Mouse (Mus musculus) gastrocnemius, adult 8-10 months (tissue): Measurements from ENCODE around the gene Rap2b. TPM values are rescaled to one million over a fixed set of nuclear protein-coding genes. Genes with fewer than 3 reads are reported as not detected.

ENCODE experiments used
- DNase-seq, 2 experiments: peaks; one replicate each; pipeline ENCODE4 v3.0.0; 2022; ENCODE audit warnings: low spot score in 2 of 2
- total RNA-seq, 4 experiments: library from RNA; stranded (reverse); gene quantifications; 2 replicates each; pipeline ENCODE4 v1.2.4; 2022

Gene Rap2b
- total RNA-seq, 4 experiments from 2014 or later = 0.80 to 1.2 (median 0.96) TPM

DNA sequence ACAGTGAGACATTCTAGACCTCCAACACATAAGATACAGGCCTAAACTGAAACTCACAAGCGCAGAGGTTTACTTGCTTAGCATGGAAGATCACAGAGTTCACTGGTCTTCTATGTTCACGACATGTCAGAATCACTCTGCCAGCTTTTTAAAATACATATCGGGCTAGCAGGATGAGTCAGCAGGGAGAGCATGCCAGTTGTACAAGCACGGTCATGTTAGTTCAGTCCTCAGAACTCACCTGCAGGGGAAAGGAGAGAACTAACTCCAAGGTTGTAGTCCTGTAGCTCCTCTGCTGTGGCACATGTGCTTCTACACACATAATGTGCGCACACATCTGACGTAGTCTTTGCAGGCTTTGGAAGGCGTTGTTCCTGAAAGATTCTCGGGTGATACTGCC, 14.6 kb downstream of the Rap2b start:
- no peak for DNase-seq

DNA sequence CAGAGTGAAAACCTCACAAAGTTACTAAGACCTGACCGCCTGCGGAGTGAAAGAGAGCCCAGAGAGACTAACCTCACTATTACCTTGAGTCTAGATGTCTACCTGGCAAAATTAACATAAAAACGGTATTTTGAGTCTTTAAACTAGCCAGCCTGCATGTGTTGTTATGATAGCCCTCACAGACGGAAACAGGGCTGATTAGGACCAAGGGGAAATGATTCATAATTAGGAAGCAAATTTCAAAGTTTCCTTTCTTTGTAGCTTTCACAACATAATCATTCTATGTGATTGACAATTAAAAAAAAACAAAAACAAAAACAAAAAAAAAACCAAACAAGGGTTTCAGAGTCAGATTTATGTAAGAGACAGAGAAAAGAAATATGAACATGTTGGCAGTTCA, 24.9 kb downstream of the Rap2b start:
- DNase-seq = no peak

DNA sequence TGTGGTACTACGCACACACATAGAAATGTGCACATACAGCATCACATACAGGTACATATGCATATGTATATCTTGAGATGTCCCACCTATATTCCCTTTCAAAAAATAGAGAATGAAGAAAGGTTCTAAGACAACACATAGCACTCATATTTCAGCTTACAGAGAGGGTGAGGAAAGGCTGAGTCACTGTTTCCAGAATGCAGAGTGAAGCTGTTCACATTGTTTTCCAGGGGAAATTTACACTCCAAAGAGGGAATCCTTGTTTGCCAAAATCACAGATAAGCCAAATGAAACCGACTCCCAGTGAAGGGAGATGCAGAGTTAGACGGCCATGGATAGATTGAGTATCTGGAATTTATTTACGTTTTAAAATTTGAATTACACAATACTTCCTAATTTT, 30.1 kb downstream of the Rap2b start:
- DNase-seq = no peak

DNA sequence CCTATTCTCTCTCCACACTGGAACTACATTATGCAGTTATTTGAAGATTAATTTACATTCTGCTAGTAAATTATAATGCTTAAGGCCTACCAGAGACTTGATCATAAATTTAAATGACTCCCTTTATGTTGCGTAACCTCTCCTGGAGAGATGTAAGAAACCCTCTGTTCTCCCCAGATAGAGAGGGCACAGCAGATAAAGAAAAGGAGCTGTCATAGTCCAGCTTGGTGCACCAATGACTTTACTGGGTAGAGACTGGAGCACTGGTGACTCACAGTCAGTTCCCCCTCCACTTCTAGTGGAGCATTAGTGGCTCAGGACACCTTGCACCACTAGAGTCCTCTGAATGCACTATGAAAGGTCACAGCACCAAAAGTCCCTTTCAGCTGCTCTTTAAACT, 31.4 kb downstream of the Rap2b start:
- DNase-seq = no peak

DNA sequence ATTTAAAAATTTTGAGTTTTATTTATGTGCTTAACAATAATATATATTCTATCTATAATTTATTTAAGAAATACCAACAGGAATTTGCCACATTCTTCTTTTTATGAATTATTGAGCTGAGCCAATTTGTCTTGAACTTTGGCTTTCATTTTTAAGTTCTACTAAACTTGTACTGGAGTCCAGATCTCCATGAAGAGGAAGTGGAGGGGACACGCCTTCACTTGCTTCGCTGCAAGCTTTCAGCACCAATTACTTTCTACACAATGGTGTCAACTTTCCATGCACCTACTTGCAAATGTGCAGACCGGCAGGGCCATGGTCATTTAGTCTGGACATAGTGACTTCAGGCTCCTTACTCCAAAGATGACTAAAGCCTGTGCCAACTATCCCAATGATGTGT, 32.1 kb downstream of the Rap2b start:
- no peak for DNase-seq

DNA sequence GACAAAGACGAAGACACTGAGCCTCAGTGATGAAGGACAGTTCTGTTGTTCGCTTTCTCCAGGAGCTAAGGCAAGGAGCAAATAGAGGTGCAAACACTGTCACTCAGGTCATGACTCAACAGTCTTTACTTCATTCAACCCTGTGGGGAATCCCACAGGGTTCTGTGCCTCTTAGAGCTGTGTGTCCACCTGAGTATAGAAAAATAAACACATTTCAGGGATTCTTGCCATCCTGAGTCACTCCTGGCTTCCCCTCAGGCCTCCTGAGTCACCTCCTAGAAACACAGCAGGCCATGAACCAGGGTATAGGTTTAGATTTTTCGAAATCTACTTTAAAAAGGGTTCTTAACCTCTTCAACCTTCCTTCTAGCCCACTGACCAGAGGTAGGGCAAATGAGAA, 33.9 kb downstream of the Rap2b start:
- no peak for DNase-seq

DNA sequence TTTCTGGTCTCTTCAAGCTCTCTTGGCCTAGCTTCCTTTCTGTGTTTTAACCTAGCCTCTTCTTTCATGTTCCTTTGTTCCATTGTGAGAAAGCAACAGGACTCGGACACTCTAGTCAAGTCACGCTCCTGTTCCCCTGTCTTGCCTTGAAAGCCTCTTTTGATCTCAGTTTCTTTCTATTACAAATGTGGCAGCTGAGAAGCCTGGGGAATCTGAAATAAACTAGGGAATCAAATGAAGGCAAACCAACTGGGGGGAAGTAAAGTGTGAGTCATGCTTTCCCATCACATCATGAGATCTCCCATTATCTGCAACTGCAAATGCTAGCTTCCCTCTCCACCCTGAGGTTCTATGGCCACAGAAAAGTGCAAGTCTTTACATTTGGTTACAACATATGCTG, 35.3 kb downstream of the Rap2b start:
- no peak for DNase-seq

DNA sequence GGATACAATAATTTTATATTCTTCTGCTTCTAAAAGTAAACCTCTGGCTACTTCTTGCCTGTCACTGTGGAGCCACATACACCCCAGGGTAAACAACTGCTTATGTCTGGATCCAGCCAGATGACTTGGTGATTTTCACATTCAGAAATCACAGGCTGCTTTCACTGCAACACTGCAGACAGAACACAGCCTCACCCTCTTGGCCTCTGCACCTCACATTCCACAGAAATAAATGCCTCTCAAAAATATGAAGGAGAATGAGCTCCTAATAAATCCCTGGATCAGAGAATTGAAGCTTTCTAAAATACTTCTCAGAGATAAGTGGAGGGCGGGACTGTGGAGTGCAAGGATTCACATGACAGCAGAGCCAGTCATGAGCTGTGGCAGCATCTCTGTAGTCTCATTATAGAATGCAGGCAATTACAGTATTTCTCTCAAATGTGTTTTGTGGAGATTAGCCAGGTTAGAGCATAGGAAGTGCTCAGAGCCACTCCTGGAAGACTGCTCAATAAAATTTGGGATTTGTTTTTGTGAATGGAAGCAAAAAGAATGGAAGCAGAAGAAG, 39.5 kb downstream of the Rap2b start:
- no peak for DNase-seq

DNA sequence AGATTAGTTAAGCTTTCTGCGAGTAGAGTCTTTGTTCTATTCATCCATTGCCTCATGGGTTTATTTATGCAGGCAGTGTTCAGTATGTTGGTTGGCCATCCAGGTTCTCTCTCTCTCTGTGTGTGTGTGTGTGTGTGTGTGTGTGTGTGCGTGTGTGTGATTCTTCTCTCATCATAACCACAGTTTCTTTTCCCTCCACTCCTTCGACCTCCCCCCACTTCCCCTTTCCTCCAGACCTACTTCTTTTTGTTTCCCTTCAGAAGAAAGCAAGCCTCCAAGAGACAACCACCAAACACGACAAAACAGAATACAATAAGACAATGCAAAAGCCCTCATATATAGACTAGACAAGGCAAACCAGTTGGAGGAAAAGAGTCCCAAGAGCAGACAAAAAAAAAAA, 45.5 kb downstream of the Rap2b start:
- no peak for DNase-seq

DNA sequence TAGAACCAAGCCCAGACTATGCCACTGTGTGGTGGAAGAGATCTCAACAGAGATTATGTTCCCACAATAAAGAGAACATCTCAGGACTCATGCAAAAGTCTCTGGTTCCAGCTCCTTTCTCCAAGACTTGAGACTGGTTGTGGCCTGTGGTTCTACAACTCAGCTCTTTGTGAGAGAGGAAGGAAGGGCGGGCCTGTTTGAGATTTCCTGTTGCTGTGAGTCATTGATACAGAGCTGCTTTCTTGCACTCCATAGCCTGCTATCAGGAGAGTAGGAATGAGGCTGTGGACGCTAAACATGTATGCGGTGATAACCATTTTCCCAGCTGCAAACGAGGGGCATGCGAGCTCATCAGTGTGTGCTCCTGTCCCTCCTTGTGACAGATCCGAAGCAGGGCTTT, 48.2 kb downstream of the Rap2b start:
- DNase-seq = no peak

DNA sequence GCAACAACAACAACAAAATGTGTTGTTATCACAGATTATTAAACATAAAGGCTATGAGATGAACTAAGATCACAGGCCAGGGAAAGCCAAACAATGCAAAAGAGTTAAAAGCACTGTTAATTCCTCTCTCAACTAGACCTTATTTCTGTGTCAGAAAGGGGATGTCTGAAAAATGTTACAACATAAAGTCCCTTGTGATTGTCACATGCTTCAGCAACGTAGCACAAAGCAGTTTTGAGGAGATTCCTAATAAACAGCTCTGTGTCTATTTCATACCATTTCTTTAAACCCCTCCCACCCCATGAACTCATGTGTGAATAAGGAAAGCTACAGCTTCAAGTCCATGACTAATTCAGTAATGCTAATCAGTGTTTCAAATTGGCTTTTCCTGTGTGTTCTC, 54.4 kb downstream of the Rap2b start:
- no peak for DNase-seq

Other genes starting within 250 kb of the Rap2b start
- gene B430305J03Rik, start 4.3 kb downstream of the Rap2b start, total RNA-seq = under 1 TPM in 1 of 4 experiments, not detected in 3; 0.15 TPM